Mouse (Mus musculus): ENCODE measurements around the gene Uqcc3. TPM values are rescaled to one million over a fixed set of nuclear protein-coding genes. Genes with fewer than 3 reads are reported as not detected.
"Not testable (repeated sequence)": the region's sequence is repeated elsewhere in the genome, so short reads cannot be mapped to it uniquely, and the experiment has no call there.

The Uqcc3 gene
- polyA plus RNA-seq, 1 experiment = 45.4 TPM

GRCm38 (mm10) chr19:8870838-8871237, 9.9 kb downstream of the Uqcc3 start:
- TF ChIP-seq CTCF (IDR thresholded peaks at IDR 0.05; ENCODE audit: borderline replicate concordance, extremely low read depth, insufficient read depth, insufficient read length) (no peak), POLR2A (IDR thresholded peaks at IDR 0.05; ENCODE audit: borderline replicate concordance, extremely low read depth, insufficient read depth, insufficient read length, poor library complexity, severe bottlenecking) (no peak)
- DNase-seq (ENCODE audit: low read depth) = no peak

GRCm38 (mm10) chr19:8870381-8870780, 10.3 kb downstream of the Uqcc3 start:
- not testable (repeated sequence) for DNase-seq (ENCODE audit: low read depth)

GRCm38 (mm10) chr19:8864265-8864664, 16.5 kb downstream of the Uqcc3 start:
- TF ChIP-seq POLR2A (IDR thresholded peaks at IDR 0.05; ENCODE audit: borderline replicate concordance, extremely low read depth, insufficient read depth, insufficient read length, poor library complexity, severe bottlenecking) = no peak
- no peak for TF ChIP-seq CTCF (IDR thresholded peaks at IDR 0.05; ENCODE audit: borderline replicate concordance, extremely low read depth, insufficient read depth, insufficient read length)
- DNase-seq (ENCODE audit: low read depth) = no peak

- peak; percentile 39 for DNase-seq (ENCODE audit: low read depth)
- no peak for TF ChIP-seq POLR2A (IDR thresholded peaks at IDR 0.05; ENCODE audit: borderline replicate concordance, extremely low read depth, insufficient read depth, insufficient read length, poor library complexity, severe bottlenecking)
- TF ChIP-seq CTCF (IDR thresholded peaks at IDR 0.05; ENCODE audit: borderline replicate concordance, extremely low read depth, insufficient read depth, insufficient read length) = peak; percentile 29; the same call in 1 of the 2 replicates
These were observed 21.7 kb downstream of the Uqcc3 start for GRCm38 (mm10) chr19:8859018-8859417.

- TF ChIP-seq POLR2A (IDR thresholded peaks at IDR 0.05; ENCODE audit: borderline replicate concordance, extremely low read depth, insufficient read depth, insufficient read length, poor library complexity, severe bottlenecking) = no peak
- TF ChIP-seq CTCF (IDR thresholded peaks at IDR 0.05; ENCODE audit: borderline replicate concordance, extremely low read depth, insufficient read depth, insufficient read length) = peak; percentile 60; the same call in 1 of the 2 replicates
- peak; percentile 58 for DNase-seq (ENCODE audit: low read depth)
These were observed 23.0 kb downstream of the Uqcc3 start for GRCm38 (mm10) chr19:8857689-8858088.

GRCm38 (mm10) chr19:8853117-8853516, 27.6 kb downstream of the Uqcc3 start:
- DNase-seq (ENCODE audit: low read depth) = no peak
- TF ChIP-seq POLR2A (IDR thresholded peaks at IDR 0.05; ENCODE audit: borderline replicate concordance, extremely low read depth, insufficient read depth, insufficient read length, poor library complexity, severe bottlenecking) (no peak), CTCF (IDR thresholded peaks at IDR 0.05; ENCODE audit: borderline replicate concordance, extremely low read depth, insufficient read depth, insufficient read length) (no peak)

- TF ChIP-seq CTCF (IDR thresholded peaks at IDR 0.05; ENCODE audit: borderline replicate concordance, extremely low read depth, insufficient read depth, insufficient read length) = no peak
- DNase-seq (ENCODE audit: low read depth) = no peak
These were observed 28.3 kb downstream of the Uqcc3 start for GRCm38 (mm10) chr19:8852236-8852928.

GRCm38 (mm10) chr19:8851639-8852038, 29.1 kb downstream of the Uqcc3 start:
- no peak for DNase-seq (ENCODE audit: low read depth)
- TF ChIP-seq CTCF (IDR thresholded peaks at IDR 0.05; ENCODE audit: borderline replicate concordance, extremely low read depth, insufficient read depth, insufficient read length) (no peak), POLR2A (IDR thresholded peaks at IDR 0.05; ENCODE audit: borderline replicate concordance, extremely low read depth, insufficient read depth, insufficient read length, poor library complexity, severe bottlenecking) (no peak)

GRCm38 (mm10) chr19:8850402-8850901, 30.3 kb downstream of the Uqcc3 start, which contains the start of gene Lrrn4cl:
Lrrn4cl (plus strand) TSS chr19:8850768.
- TF ChIP-seq POLR2A (IDR thresholded peaks at IDR 0.05; ENCODE audit: borderline replicate concordance, extremely low read depth, insufficient read depth, insufficient read length, poor library complexity, severe bottlenecking) (no peak), CTCF (IDR thresholded peaks at IDR 0.05; ENCODE audit: borderline replicate concordance, extremely low read depth, insufficient read depth, insufficient read length) (no peak)
- DNase-seq (ENCODE audit: low read depth) = peak; percentile 17

- DNase-seq (ENCODE audit: low read depth) = no peak
These were observed 32.4 kb downstream of the Uqcc3 start for GRCm38 (mm10) chr19:8848356-8848755.

GRCm38 (mm10) chr19:8844371-8845129, 36.2 kb downstream of the Uqcc3 start:
- peak; percentile 72; the same call in 1 of the 2 replicates for TF ChIP-seq CTCF (IDR thresholded peaks at IDR 0.05; ENCODE audit: borderline replicate concordance, extremely low read depth, insufficient read depth, insufficient read length)
- TF ChIP-seq POLR2A (IDR thresholded peaks at IDR 0.05; ENCODE audit: borderline replicate concordance, extremely low read depth, insufficient read depth, insufficient read length, poor library complexity, severe bottlenecking) = no peak
- DNase-seq (ENCODE audit: low read depth) = peak; percentile 85

More at GRCm38 (mm10) chr19:8848356-8848755, 32.4 kb downstream of the Uqcc3 start:
- no peak for TF ChIP-seq POLR2A (IDR thresholded peaks at IDR 0.05; ENCODE audit: borderline replicate concordance, extremely low read depth, insufficient read depth, insufficient read length, poor library complexity, severe bottlenecking)
- no peak for TF ChIP-seq CTCF (IDR thresholded peaks at IDR 0.05; ENCODE audit: borderline replicate concordance, extremely low read depth, insufficient read depth, insufficient read length)

GRCm38 (mm10) chr19:8842961-8843360, 37.8 kb downstream of the Uqcc3 start:
- TF ChIP-seq POLR2A (IDR thresholded peaks at IDR 0.05; ENCODE audit: borderline replicate concordance, extremely low read depth, insufficient read depth, insufficient read length, poor library complexity, severe bottlenecking) = no peak
- TF ChIP-seq CTCF (IDR thresholded peaks at IDR 0.05; ENCODE audit: borderline replicate concordance, extremely low read depth, insufficient read depth, insufficient read length) = no peak

More at GRCm38 (mm10) chr19:8842961-8843360, 37.8 kb downstream of the Uqcc3 start:
- no peak for DNase-seq (ENCODE audit: low read depth)
